Mouse (Mus musculus) monocyte, adult 2 months (primary cell): Measurements from ENCODE around the gene Sprr2i.

ENCODE experiments used
- DNase-seq, 2 experiments: peaks; one replicate each; pipeline ENCODE4 v3.0.0; 2022; ENCODE audit warnings: low spot score in 2 of 2, low read depth in 1 of 2

Sprr2i gene

GRCm38 (mm10) chr3:92407691-92408090 lies at the start of gene Sprr2i:
Sprr2i (plus strand) TSS chr3:92407991.
- DNase-seq = no peak

GRCm38 (mm10) chr3:92361619-92362018 lies 46.2 kb upstream of the Sprr2i start:
- DNase-seq = no peak

- no peak for DNase-seq
Observed at GRCm38 (mm10) chr3:92364887-92365286, 42.9 kb upstream of the Sprr2i start, which contains the start of gene Sprr2f. Sprr2f (plus strand) TSS chr3:92365187.

- no peak for DNase-seq
Observed at GRCm38 (mm10) chr3:92373613-92374012, 34.2 kb upstream of the Sprr2i start.

DNA sequence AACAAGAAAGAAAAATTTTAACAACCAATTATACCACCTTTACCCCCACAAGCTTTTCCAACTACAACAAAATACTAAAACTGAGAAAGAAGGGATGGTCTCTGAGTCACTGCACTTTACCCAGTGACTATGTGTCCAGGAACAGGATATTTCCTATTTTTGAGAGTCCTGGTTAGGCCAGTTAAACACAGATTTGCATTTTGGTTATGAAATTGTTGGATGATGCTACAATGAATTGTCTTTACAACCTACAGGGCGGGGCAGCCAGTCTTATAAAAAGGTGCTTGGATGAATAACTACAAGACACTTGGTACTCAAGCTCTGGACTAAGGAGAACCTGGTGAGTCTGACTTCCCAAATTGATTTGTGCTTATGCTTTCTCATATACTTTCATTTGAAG lies 22.4 kb upstream of the Sprr2i start, which contains the start of gene Sprr2h:
Sprr2h (plus strand) TSS at position 301 of the 400 bp plus-strand sequence.
- DNase-seq = no peak

GRCm38 (mm10) chr3:92394301-92394700 lies 13.5 kb upstream of the Sprr2i start:
- DNase-seq = no peak

DNA sequence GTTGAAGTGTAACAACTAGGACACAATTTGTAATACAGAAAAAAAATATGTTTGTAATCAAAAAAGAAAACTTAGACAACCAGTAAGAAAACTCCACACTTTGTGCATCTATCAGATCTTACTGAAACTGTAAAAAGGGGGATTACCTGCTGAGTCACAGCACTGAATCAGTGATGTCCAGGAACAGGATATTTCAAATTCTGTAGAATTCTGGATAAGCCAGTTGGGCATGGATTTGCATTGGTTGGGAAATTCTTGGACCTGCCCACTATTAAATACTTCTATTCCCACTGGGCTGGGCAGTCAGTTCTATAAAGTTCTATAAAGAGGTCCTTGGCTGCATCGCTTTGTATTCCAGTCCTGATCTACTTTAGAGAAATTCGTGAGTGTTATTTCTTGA lies 10.0 kb downstream of the Sprr2i start, which contains the start of gene Sprr2j-ps:
Sprr2j-ps (plus strand) TSS at position 301 of the 400 bp plus-strand sequence.
- no peak for DNase-seq

GRCm38 (mm10) chr3:92429323-92429722 lies 21.5 kb downstream of the Sprr2i start, which contains the start of gene Gm9774:
Gm9774 (minus strand) TSS chr3:92429423.
- no peak for DNase-seq

DNA sequence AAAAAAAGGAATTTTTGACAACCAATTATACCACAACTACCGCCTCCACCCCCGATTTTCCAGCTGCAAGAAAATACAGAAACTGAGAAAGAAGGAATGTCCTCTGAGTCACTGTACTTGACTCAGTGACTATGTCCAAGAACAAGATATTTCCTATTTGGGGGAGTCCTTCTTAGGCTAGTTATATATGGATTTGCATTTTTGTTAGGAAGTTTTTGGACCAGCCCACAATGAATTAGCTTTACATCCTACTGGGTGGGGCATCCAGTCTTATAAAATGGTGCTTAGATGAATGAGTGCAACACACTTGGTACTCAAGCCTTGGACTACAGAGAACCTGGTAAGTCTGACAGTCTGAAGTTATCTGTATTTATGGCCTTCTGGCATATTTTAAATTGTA lies 24.5 kb downstream of the Sprr2i start, which contains the start of gene Sprr2k:
Sprr2k (plus strand) TSS at position 301 of the 400 bp plus-strand sequence.
- no peak for DNase-seq

DNA sequence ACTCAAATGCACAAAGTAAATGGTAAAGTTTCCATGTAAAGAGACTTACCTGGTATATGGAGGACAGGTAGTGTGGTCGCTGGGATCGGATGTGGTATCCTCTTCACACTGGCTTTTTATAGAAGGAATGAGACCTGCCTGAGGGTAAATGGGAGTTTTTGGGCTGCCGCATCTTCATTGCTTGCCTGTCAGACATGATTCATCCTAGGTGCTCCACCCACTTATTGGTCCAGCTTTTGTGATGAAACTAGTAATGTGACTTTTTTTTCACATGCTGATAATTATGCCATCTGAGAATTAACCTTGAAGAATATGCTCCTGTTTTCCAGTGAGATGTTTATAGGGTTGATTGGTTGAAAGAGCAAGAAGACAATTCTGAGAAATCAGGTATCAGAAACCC lies 30.9 kb downstream of the Sprr2i start, which contains the start of gene Sprr1b:
Sprr1b (minus strand) TSS at position 101 of the 400 bp plus-strand sequence.
- DNase-seq = no peak

DNA sequence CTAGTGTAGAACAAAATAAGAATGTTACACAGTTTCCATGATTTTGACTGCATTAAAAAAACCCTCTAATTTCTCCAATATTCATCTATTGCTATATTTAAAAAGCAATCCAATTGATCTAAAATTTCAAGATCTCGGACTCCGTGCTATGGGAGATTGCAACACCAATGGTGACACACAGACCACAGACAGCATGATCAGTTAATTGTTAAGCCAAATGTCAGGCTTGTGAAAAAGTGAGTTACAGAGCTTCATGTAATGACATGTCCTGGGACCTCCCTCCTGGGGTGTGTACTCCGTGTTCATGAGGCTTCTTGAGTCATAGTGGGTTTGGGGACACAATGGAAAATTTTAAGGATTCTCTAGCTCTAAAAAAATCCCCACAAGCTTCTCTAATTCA lies 32.4 kb downstream of the Sprr2i start:
- no peak for DNase-seq

DNA sequence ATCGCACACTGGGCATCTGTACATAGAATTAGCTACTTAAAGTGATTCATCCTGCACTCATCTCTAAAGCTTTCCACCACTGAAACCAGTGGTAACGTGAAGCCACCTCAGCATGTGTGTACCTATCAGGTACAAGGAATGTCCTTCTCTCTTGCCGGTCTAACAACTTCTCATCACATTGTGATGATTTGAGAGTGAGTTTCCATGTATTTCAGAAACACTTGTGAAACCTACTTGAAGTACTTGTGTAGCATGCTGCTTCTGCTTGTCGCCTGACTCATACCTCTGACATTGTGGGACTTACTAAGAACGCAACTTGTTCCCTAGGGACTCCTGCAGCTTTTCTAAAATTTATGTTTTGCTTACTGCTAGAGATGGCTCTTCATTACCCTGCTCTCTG lies 47.4 kb downstream of the Sprr2i start:
- DNase-seq = no peak

GRCm38 (mm10) chr3:92458620-92459019 lies 50.8 kb downstream of the Sprr2i start, which contains the start of gene Sprr3:
Sprr3 (minus strand) TSS chr3:92458720.
- DNase-seq = no peak
